Mouse (Mus musculus) frontal cortex, adult 2 months (tissue): ENCODE measurements at regions not wholly inside any gene's neighbourhood (a gene's known extent, or its start where the extent isn't known, plus 50 kb on each side); places are given as distances from the start of the nearest gene placed in this dataset.

Experiments used
- DNase-seq, 2 experiments: peaks; one replicate each; pipeline ENCODE4 v3.0.0; 2022; ENCODE audit warnings: low spot score in 1 of 2; ENCODE audit errors: extremely low spot score in 1 of 2

GRCm38 (mm10) chr11:84760622-84761196 is 58.6 kb downstream of the Mrm1 start:
- peak; percentile 64 to 74 for DNase-seq

- DNase-seq: peak; percentile 38 to 81
These were observed 59.8 kb downstream of the Mrm1 start for GRCm38 (mm10) chr11:84759478-84759986.

DNA sequence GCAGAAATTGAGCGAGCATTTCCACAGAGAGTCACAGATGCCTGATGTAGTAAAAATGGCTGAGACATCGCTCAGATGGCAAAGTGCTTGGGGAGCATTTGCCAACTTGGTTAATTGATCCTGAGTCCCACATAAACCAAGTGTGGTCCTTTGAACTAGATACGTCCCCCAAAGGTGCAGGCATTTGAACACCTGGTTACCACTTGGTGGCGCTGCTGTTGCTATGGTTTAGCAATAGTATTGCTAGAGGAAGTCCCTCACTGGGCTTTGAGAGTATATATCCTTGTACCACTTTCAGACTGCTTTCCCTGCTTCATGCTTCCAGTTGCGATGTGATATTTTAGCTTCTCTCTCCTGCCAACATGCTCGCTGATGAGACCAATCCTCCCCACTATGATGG is 67.3 kb downstream of the Mrm1 start:
- no peak for DNase-seq

GRCm38 (mm10) chr11:84749490-84750349 is 69.6 kb downstream of the Mrm1 start:
- no peak for DNase-seq

DNA sequence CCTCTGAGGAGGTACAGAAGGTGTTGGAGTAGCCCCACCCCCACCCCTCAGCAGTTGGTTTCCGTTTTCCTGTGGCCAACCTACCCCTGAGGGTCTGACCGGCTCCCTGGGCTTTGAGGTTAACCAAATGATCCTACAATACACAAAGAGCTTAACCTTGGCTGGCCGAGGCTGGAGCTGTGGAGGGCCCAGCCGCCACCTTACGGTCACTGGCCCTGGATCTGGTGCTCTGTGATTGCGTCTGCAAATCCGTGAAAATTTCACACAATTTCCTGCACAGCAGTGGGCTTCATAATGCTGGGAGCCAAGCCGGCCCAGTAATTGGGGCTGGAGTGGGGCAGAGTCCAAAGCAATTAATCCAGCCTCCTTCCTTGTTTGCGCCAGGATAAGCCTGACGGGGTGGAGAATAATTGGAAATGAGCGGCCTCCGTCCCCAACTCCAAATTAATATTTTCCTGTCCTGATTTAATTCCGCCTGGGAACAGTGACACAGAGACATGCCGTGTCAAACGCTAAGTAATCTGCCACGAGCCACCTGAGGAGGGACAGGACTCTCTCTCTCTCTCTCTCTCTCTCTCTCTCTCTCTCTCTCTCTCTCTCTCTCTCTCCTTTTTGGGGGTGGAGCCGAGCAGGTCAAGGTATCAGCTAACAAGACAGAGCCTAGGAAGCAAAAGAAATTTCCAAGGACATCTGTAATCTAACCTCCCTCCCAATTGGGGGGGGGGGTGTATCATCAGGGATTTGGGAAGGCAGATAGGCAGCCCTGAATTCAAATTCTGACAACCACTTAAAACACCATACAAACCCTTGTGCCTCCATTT is 80.3 kb downstream of the Mrm1 start:
- DNase-seq: no peak

DNA sequence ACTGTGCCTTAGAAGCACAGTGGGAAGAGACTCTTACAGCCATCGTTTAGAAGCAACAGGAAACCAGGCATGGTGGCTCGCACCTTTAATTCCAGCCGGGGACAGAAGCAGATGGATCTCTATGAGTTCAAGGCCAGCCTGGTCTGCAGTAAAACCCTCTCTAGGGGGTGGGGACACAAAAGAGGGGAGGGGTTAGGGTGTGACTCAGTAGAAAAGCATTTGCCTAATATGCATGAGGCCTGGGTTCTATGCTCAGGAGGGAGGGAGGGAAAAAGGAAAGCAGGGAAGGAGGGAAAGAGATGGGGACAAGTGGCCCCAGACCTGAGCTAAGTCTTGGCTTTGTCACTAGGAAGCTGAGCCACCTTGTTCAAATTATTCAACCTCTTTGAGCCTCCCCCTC is 81.2 kb downstream of the Mrm1 start:
- DNase-seq: no peak

DNA sequence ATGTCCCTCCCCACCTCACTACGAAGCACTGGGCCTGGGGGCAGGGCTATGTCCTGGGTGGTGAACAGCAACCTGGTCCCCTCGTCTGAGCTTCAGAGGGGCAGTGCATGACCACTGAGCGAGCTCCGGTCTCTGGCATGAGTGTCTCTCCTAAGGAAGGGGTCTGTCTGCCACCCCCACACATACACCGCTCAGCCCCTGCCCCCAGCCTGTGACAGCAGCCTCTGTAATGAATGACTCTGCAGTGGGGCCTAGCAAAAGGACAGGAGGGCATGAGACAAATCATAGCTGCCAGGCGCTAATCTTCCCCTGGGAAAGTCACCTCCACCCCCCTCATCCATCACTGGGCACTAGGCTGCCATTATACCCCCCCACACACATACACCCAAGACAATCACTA is 87.4 kb downstream of the Mrm1 start:
- DNase-seq: no peak

DNA sequence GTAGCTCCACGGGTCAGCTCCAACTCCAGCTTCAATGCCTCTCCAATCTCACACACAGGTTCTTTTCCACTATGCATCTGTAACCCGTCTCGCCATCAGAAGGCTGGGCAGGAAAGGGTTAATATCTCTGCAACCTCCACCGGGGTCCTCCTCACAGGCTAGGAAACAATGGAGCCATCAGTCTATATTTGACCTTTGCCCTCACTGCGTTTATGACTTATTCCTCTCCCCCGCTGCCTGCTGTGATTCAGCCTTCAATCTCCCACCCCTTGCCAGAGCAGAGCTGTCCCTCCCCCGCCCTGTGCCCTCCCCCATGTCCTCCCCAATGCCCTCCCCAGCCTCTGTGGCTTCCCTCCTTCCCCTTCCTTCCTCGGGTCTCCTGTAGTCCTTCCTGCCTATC is 89.1 kb downstream of the Mrm1 start:
- DNase-seq: no peak

DNA sequence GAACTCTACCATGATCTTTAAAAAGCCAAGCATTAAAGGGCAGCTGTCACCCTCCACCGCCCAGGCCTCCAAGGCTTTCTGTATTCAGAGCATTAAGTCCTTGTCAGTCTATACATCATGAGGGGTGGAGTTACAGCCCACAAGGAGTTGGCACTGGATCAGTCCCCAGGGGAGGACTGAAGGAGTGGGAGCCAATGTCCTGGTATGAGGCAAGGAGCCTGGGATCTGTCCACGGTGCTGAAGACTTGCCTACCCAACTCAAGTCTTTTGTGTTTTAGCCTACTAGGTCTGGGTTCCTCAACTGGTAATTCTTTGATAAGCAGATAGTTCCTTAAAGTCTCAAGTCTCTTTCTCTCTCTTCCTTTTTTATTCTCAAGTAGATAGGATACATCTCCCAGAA is 90.1 kb downstream of the Mrm1 start:
- DNase-seq: no peak

- no peak for DNase-seq
These were observed 93.2 kb downstream of the Mrm1 start for GRCm38 (mm10) chr11:84725936-84726613.

GRCm38 (mm10) chr11:84725177-84725792 is 94.0 kb downstream of the Mrm1 start:
- DNase-seq: no peak

DNA sequence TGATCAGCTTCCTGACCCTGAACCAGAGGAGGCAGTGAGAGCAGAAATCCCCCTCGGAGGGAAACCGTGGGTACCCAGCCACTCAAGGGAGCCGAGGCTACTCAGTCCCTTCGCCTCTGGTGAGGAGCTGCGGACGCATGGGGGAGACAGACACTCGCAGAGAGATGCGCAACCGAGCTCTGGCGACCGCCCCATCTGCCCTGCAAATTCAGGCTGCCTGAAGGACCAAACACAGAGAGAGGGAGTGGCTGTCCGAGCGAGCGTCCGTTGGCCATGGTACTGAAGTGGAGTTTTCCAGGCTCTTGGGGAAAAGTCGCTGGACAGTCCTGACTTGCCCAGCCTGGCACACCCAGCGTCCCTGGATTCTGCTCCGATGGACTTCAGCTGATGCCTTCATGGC is 95.2 kb downstream of the Mrm1 start:
- DNase-seq: peak in 1 of 2 experiments; percentile 52

DNA sequence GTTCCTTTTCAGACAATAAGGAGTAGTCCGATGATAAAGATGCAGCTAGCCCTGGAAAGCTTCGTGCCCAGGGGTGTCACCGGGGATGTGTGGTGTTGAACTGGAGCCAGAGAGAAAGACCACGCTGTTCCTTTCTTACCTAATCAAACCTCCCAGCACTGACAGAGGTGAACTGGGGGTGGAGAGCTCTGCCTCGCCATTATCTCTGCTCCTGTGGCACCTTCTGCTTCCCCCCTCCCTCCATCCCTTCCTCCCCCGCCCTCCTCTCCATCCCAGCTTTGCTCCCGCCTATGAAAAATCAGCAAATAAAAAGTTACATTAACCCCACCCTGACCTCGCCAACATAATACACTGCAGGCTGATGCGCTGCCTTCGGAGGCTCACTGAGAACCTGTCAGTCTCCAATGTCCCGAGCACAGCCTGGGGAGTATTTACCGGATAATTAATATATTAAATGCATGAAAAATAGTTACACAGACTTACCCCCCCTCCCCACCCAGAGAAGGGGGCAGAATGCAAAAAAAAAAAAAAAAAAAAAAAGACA is 96.6 kb downstream of the Mrm1 start:
- no peak for DNase-seq

DNA sequence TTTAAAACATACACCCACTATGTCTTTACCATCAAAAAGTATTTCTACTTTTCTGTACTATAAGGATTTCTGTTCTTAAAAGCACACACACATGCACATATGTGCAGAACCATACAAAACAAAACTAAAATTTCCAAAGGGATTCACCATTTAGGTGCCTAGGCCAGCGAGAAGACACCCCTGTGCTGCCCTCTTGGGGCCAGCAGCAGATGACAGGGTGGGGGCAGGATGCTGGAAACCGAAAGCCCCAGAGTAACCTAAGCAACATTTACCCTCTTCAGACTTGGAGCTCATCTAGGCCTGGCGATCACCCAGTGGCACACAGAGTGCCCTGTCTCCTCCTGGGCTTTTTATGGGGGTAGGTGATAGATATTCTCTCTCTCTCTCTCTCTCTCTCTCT is 97.3 kb downstream of the Mrm1 start:
- DNase-seq: peak in 1 of 2 experiments; percentile 13

DNA sequence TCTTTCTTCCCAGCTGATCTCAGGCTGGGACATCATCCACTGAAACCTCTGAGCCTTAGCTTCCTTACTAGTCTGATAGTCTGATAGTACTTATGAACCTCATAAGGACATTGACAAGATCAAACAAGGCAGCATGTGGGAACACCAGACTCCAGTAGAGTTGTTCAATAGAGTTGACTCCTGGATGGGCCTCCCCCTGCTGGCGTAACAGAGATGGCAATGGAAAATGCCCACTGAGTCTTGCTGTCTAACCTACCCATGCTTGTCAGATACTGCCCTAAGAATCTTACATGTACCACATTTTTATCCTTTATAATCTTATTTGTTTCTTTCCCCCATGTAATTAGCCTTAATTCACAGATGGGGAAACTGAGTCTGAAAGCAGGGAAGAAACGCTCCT is 98.2 kb downstream of the Mrm1 start:
- no peak for DNase-seq

GRCm38 (mm10) chr11:84719781-84720180 is 99.5 kb downstream of the Mrm1 start:
- DNase-seq: no peak

DNA sequence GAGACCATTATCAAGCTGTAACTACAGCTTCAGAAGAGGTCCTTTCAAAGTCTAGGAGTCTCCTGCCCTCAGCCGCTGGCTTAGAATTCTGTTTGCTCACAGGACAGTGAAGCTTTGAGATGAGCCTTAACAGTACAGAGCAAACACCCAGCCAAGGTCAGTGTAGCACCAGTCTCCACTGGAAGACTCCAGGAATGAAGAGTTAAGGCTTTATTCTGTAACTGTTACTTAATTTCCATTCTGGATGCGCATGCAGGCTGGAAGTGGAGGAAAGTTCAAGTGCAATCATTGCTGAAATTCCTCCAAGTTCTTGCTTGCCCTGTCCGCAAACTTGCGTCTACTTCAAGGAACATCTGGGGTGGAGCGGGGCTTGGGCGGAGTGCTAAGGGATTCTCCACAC is 106.6 kb downstream of the Mrm1 start:
- no peak for DNase-seq

DNA sequence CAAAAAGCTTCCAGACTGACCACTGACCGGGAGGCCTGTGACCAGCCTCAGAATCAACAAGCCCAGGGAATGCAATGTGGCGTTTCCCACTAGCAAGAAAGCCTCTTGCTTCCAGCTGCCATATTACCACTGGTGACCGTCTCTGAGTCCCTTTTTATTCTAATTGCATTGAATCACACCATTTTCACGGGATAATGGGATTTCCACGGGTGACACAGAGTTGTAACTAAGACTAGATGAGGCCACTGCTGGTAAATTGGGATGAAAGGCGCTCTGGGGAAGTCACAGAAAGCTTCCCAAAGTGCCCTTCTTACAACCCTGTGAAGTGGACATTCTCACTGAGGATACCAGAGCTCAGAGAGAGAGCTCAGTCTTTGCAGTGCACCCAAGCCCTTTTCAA is 107.4 kb downstream of the Mrm1 start:
- no peak for DNase-seq

DNA sequence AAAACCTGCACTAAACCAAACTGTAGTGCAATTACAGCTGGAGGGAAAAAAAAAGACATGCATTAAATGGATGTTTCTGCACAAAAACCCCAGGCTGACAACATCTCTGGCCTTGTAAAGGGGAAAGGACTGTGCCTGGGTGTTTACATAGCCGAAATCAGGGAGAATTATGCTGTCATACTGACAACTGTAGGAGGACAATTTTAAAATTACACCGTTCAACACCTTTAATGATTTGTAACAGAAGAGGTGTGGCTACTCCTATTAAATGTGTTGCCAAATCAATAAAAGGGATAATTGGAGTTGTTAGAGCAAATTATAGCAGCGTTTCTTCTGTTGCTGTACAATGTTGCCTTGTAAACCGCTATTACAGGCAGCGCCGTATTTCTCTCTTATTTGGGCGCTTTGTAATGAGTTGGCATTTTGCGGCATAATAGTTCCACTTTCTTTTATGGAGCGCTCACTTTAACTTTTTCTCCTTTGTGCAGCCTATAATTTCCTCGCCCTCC is 111.0 kb downstream of the Mrm1 start:
- no peak for DNase-seq

- no peak for DNase-seq
These were observed 111.5 kb downstream of the Mrm1 start for GRCm38 (mm10) chr11:84707772-84708171.
